Mouse (Mus musculus) embryonic fibroblast, embryonic 13.5 days (primary cell): Measurements from ENCODE around the gene Afg1l. TPM values are rescaled to one million over a fixed set of nuclear protein-coding genes. Genes with fewer than 3 reads are reported as not detected.

Experiments
- H3K27ac ChIP-seq: 2 replicates; pipeline ENCODE4 v1.5.1; 2012; ENCODE audit warnings: low read length, control low read depth, inconsistent platforms; ENCODE audit not compliant: insufficient read depth
- H3K4me1 ChIP-seq: 2 replicates; pipeline ENCODE4 v1.6.1; 2011; ENCODE audit warnings: low read length; ENCODE audit not compliant: control insufficient read depth, insufficient read depth
- H3K4me3 ChIP-seq: 2 replicates; pipeline ENCODE4 v1.5.1; 2011; ENCODE audit warnings: mild to moderate bottlenecking, control low read depth, low read length; ENCODE audit not compliant: insufficient read depth
- CTCF ChIP-seq: IDR thresholded peaks from 2 replicates; pipeline ENCODE4 v1.5.1; 2011; ENCODE audit warnings: mild to moderate bottlenecking, control low read depth, low read length, moderate library complexity, borderline replicate concordance; ENCODE audit not compliant: insufficient read depth
- POLR2A ChIP-seq: IDR thresholded peaks from 2 replicates; pipeline ENCODE4 v1.6.1; 2011; ENCODE audit warnings: low read depth, mild to moderate bottlenecking, control low read depth, low read length, moderate library complexity
- polyA plus RNA-seq: library from polyadenylated mRNA; stranded (reverse); fragments of >200 nt; gene quantifications from 2 replicates; pipeline ENCODE4 v1.2.4, GENCODE M21; 2011; ENCODE audit warnings: low read depth; ENCODE audit not compliant: missing spikeins, insufficient read length

Afg1l gene
- polyA plus RNA-seq = 5.4 and 5.7 TPM in 2 replicates

DNA sequence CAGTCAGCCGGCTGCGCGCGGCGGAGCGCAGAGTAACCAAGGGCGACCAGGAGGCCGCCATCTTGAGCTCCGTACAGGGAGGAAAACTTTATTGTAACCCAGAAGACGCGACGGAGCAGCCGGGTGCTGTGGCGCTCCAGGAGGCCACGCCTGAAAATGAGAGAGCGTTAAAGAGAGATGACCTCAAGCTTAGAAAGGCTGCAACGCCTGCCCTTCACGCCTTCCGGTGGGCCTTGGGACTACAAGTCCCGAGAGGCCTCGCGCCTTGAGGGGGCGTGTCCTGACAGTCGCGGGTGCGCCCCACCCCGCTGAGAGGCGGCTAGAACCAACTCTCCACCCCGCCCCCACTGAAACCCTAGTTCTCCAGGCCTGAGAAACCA, at the start of gene Afg1l:
Gene Afg1l (minus strand): TSS at position 225 of the 380 bp plus-strand sequence.
- H3K27ac ChIP-seq = peak within 1 kb of the TSS; percentile 78
- H3K4me3 ChIP-seq = peak within 1 kb of the TSS; percentile 83
- TF ChIP-seq POLR2A (peak; percentile 74), CTCF (no peak)

DNA sequence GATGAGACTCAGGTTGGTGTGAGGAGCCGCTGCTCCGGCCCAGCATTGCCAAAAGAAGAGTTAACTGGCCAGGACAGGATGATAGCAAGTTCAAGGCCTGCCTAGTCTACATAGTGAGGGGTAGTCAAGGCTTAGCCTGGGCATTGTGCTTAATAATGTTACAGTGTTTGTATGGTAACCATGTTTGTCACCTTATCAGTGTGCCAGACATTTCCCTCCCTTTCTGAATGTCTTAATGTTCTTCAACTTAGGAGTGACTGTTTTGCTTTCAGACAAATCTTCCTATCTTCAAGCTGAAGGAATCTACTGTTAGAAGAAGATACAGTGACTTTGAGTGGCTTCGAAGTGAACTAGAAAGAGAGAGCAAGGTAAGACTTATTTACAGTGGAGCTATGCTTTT, 47.3 kb upstream of the Afg1l start:
- H3K27ac ChIP-seq = no peak overlapping the region
- peaks cover 4% of the 10 kb centered on the region; the same call in 1 of the 2 replicates for H3K4me1 ChIP-seq
- H3K4me3 ChIP-seq = no peak overlapping the region
- TF ChIP-seq POLR2A (no peak), CTCF (no peak)

More for the DNA sequence above, at the start of gene Afg1l:
- H3K4me1 ChIP-seq = peaks cover 2% of the 10 kb centered on the region; the same call in 1 of the 2 replicates

DNA sequence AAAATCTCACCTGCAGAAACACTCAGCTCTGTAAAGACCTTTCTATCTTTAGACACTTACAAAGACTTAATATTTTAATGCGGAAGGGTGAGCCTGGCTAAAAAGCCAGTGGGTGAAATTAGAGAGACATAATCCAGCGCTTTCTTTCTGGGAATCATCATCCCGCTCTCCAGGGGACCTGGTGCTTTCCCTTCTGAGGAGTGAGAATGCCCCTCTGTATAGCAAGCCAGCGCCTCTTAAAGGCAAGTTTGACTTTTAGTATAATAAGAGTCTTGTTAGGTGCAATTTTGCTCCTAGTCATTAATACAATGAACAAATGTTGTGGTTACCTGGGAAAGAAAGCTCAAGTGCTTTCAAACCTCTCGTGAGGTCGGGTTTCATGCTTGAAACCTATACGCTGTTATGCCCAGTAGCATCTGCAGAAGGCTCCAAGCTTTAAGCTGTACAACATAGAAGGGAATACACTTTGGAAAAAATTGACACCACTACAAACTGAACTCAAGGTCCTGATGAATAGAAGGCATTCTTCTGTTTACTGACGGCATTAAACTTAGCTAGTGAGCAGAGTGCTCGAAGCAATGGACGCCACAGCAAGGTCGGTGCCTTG, 45.3 kb upstream of the Afg1l start:
- TF ChIP-seq CTCF (no peak), POLR2A (no peak)
- H3K27ac ChIP-seq = no peak overlapping the region
- H3K4me3 ChIP-seq = no peak overlapping the region
- H3K4me1 ChIP-seq = peaks cover 4% of the 10 kb centered on the region; the same call in 1 of the 2 replicates

DNA sequence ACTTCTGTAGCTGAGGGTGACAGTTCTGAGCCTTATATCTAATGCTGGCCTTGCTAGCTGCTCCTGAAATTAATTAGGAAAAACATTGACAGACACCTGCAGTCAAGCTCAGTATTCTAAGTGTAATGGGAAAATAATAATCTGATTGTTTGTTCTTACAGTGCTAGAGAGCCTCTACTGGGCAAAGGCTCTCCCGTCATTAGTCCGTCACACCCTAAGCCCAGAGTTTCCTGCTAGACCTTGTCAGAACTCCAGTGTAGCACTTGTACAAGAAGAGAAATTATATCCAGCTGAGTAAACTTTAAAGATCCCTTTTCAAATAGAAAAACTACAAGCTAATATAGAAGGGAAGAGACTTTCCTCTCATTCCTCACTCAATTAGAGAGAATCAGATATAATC, 44.5 kb upstream of the Afg1l start:
- TF ChIP-seq CTCF = no peak
- no peak for TF ChIP-seq POLR2A
- no peak overlapping the region for H3K4me3 ChIP-seq
- peaks cover 4% of the 10 kb centered on the region; the same call in 1 of the 2 replicates for H3K4me1 ChIP-seq
- H3K27ac ChIP-seq = no peak overlapping the region

DNA sequence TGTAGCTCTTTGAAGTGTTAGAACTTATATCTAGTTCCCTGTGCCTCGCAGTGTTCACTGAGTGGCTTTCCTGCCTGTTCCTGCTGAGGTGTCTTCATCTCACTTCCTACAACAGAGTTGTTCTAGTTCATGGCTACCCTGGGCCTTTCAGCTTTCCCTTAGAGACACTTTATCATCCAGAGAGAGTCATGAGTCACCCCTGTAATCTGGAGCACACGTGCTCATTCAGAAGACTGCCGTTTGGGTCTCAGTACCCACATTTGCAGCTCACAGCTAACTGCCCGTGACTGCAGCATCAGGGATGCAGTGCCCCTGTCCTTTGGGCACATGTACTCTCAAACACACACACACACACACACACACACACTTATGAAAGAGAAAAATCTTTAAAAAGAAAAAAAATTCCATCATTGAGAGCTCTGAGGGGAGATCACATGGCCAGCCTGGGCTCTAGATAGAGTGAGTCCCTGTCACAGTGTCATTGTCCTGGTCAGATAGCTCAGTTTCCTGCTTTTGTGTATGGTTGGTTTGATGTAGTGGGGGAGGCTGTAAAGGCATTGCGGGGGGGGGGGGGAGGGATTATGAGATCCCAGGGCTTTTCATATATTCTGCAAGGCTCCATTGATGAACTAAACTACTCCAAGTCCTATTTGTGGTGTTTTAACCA, 43.1 kb upstream of the Afg1l start:
- no peak overlapping the region for H3K27ac ChIP-seq
- no peak overlapping the region for H3K4me3 ChIP-seq
- TF ChIP-seq CTCF = no peak
- TF ChIP-seq POLR2A = no peak
- peaks cover 4% of the 10 kb centered on the region; the same call in 1 of the 2 replicates for H3K4me1 ChIP-seq

DNA sequence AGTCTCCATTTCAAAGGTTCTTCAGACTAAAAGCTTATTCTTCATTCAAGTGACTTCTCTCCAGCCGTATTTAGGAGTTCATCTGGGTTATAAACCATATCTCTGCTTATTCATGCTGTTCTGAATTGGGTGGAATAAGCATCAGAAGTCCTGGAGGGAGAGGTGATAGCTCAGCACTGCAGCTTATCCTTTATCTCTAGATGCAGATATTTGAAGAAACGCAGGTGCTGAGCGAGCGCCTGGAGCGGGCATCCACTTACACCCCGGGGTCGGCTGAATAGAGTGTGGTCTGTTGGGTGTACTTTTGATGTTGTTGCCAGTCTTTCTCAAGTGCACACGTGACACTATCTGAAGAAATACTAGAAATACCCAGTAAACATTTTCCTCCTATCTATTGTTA, 40.0 kb upstream of the Afg1l start:
- Histone ChIP-seq H3K4me1 (peaks cover 4% of the 10 kb centered on the region; the same call in 1 of the 2 replicates), H3K27ac (no peak overlapping the region), H3K4me3 (no peak overlapping the region)
- no peak for TF ChIP-seq CTCF
- TF ChIP-seq POLR2A = no peak

DNA sequence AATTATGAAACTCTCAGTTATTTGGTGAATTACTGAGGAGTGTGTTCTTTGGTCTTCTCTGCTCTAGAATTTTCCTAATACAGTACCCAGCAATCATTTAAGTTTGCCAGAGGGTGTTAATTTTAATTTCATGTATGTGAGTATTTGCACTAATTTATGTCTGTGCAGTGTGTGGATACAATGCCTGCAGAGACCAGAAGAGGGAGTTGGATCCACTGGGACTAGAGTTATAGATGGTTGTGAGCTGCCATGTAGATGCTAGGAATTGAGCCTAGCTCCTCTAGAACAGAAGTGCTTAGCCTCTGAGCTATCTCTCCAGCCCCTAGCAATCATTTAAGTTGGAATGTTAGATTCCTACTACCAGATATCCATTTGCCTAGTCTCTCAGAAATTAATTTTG, 35.8 kb upstream of the Afg1l start:
- Histone ChIP-seq H3K4me1 (no peaks in the 10 kb centered on the region; the same call in 1 of the 2 replicates), H3K27ac (no peak overlapping the region), H3K4me3 (no peak overlapping the region)
- no peak for TF ChIP-seq CTCF
- no peak for TF ChIP-seq POLR2A

DNA sequence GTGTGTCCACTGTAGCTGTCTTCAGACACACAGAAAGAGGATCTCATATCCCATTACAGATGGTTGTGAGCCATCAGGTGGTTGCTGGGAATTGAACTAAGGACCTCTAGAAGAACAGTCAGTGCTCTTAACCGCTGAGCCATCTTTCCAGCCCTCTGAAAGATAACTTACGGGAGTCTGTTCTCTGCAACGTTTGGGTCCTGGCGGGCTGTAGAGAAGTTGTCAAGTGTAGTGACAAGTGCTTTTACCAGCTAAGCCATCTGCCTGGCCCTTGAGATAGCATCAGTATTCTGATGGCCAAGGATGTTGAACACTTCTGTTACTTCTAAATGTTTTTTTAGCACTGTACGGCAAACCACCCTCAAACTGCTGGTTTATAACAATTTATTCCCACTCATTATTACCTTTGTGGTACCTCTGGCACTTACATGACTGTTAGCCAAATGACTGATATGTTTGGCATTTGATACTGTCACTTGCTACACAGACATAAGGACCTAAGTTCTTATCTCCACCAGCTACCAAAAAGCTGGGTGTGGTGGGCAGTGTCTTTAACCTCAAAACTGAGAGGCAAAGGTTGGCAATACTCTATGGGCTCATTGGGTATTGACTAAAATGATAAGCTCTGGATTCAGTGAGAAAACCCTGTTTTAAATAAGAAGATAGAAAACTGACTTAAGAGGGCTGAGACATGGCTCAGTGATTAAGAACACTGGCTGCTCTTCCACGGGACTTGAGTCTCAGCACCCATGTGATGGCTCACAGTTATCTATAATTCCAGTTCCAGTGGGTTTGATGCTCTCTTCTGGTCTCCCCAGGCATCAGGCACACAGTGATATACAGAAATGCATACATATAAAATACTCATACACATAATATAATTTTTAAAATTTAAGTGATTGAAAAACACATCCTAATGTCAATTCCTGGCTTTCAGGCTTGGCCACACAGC, 33.1 kb upstream of the Afg1l start:
- no peak for TF ChIP-seq POLR2A
- TF ChIP-seq CTCF = no peak
- Histone ChIP-seq H3K4me3 (no peak overlapping the region), H3K27ac (no peak overlapping the region), H3K4me1 (no peaks in the 10 kb centered on the region; the same call in 1 of the 2 replicates)

DNA sequence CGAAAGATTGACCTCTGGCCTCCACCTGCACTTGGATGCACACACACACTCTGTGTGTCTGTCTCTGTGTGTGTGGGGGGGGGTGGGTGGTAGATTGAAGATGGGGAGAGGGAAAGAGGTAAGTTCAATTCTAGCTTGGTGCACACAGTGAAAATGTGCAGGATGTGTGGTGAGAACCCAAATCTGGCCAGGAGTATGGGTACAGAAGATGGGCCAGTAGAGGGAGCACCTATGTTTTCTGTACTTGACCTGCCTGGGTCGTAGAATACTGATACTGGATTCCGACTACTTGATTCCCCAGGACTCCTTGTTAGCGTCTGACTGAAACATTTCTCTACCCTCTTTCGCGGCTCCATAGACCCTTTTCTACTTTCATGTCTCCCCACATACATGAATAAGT, 31.8 kb upstream of the Afg1l start:
- TF ChIP-seq POLR2A = no peak
- no peak for TF ChIP-seq CTCF
- no peak overlapping the region for H3K4me3 ChIP-seq
- H3K27ac ChIP-seq = no peak overlapping the region
- no peaks in the 10 kb centered on the region; the same call in 1 of the 2 replicates for H3K4me1 ChIP-seq

DNA sequence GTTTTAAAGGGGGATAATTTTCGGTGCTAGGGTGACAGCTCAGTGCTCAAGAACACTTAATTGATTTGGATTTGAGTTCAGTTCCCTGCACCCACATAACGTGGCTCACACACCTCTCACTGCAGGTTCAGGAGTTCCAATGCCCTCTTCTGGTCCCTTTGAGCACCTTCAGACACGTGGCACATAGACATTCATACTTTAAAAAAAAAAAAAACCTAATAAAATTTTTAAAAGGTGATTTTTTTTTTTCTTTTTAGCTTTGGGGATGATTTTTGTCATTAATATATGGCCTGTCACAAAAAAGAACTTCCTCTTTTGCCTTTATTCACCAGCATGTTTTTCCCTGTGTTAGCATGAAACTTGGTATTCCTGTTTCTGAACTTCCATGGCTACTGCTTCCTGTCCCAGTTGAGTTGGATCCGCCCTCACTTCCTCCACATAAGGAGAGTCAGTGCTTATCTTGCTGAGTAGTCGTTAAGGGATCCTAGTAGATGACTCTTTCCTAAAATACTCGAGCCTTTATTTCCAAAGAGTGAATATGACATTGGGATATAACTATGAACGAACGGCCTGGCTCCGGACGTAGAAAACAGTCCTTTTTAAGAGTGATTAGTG, 25.8 kb upstream of the Afg1l start:
- H3K4me1 ChIP-seq = no peaks in the 10 kb centered on the region
- H3K27ac ChIP-seq = no peak overlapping the region
- no peak for TF ChIP-seq CTCF
- TF ChIP-seq POLR2A = no peak
- peak overlapping the region; percentile 17; the same call in 1 of the 2 replicates for H3K4me3 ChIP-seq
